Mouse (Mus musculus): ENCODE data around the gene Mast4.

- TF ChIP-seq EP300 (IDR thresholded peaks at IDR 0.05; ENCODE audit: insufficient read depth, low read depth, low read length) (no peak), CTCF (IDR thresholded peaks at IDR 0.05) (no peak), POLR2A (IDR thresholded peaks at IDR 0.05; ENCODE audit: insufficient read depth, low read depth, low read length) (no peak)
These were observed 226.9 kb downstream of the Mast4 start for GRCm38 (mm10) chr13:103107362-103107761.

Data from heart, adult 2 months (tissue).